Mouse (Mus musculus) ZHBTc4 (cell line): ENCODE data around the gene Adap2.

Source experiments
- DNase-seq: peaks from one replicate; pipeline ENCODE4 v3.0.0-alpha.2; 2011; ENCODE audit warnings: low read depth, low spot score

The Adap2 gene

DNA sequence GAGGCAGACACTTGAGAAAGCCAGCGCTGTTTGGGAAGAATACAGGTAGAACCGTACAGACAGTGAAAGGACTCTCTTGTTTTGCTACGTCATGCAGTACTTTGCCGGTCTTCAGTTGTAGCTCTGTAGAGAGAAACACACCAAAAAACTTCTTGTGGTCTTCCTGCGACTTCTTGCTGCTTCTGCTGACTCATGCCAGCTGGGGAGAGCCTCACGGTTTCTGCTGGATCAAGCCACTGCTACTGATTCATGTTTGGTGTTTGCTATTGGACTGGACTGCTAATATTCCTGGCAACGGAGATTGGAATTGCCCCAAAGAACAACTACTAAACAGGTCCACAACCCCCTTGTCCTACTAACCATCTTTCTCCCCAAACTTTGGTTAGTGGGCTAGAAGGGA is 42.4 kb downstream of the Adap2 start:
- DNase-seq, result no peak

DNA sequence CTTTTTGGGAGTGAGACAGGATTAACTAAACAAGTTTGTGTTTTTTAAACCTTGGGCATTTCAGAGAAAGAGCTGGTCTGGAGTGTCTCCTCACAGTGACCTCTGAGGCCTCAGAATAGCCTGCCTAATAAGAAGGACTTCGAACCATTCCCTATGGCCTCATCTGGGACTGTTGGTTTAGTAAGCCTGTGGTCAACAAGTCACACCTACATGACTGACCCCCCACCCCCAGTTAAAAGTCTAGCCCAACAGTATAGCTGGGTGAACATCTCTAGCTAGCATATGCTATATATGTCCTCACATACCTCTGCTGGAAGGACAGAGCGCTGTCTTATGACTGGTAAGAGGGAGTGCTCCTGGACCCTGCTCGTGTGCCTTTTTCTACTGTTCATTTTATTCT is 45.4 kb downstream of the Adap2 start:
- no peak for DNase-seq

DNA sequence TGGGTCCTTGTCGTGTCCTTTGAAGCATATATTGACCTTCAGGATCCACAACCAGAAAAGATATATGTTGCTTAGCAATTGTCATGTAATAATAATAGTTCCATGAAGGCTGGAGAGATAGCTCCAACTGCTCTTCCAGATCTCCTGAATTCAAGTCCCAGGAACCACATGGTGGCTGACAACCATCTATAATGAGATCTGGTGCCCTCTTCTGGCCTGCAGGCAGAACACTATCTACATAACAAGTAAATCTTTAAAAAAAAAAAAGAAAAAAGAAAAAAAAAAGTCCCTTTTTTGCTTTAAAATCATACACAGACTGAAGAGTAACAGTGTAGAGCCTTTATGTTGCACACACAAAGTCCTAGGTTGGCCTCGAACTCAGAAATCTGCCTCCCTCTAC is 45.9 kb downstream of the Adap2 start:
- DNase-seq, result peak; percentile 48

DNA sequence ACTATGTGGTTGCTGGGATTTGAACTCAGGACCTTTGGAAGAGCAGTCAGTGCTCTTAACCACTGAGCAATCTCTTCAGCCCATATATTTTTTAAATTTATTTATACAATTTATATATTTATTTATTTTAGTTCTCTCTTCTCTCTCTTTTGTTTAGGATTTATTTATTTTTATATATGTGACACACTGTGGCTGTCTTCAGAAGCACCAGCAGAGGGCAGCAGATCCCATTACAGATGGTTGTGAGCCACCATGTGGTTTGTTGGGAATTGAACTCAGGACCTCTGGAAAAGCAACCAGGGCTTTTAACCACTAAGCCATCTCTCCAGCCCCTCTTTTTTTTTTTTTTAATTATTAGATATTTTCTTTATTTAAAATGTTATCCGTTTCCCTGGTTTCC is 46.4 kb downstream of the Adap2 start:
- DNase-seq, result peak; percentile 74

DNA sequence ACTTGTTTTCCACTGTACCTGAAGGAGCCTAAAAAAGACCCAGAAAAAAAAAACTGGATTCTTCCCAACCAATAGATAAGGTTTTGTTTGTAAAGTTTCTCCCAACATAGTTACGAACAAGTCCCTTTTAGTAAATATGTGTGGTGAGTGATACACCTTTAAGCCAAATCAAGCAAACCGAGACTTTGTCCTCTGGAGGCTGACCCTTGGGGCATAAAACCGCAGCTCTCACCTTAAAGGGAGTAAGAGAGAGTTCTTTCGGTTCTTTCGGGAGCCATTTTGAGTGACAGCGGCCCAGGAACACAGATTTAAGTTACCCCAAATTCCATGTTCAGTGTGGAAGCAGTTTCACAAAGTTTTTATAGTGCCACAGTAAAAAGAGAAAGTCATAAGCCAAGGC is 48.4 kb downstream of the Adap2 start:
- no peak for DNase-seq

DNA sequence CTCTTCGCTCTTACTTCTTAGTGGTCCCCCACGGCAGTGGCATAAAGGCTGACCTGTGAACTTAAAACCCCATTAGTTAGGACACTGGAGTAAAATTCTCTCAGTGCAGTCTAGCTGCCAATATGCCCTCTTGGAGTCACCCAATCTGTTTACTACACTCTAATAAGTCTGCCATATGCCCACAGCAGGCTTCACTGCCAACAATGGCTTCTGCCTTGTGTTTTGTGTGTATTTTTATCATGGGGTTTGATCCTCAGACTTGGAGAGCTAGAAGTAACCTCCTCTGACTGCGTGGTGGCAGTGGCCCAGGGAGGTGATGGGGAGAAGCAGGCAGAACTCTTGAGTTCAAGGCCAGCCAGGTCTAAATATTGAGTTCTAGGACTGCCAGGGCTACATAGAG is 50.1 kb downstream of the Adap2 start:
- no peak for DNase-seq

DNA sequence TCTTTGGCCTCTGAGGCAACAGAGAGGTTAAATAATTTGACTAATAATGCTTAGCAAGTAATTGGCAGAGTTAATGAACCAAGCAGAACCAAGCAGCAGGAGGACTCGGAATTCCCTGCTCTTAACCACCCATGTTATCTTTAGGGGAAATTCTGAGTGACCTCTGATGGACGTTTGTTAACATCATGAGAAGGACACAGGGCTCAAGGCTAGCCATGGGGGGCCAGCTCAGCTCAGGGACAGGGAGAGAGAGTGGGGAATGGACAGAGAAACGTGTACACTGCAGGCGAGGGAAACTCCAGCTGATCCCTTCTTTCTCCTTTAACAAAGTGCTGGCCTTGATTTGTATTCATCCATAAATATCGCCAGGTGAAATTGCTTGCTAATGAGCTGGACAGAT is 51.0 kb downstream of the Adap2 start:
- DNase-seq, result no peak

DNA sequence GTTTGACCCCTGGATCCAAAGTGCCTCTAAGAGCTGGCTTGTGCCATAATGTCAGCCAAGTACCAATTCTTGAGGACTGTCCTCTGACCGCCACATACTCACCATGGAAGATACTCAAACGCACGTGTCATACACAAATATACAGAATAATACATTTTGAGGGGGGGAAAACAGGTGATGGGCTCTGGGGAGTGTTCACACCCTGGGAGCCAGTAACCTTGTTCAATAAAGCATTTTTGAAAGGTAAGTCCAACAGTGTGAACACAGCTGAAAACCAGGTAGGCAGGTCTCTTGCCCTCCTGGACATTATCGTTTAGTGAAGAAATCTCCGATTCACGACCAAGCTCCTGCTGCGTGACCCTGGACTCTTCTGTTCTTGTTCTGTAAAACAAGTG is 54.6 kb downstream of the Adap2 start:
- peak; percentile 39 for DNase-seq

DNA sequence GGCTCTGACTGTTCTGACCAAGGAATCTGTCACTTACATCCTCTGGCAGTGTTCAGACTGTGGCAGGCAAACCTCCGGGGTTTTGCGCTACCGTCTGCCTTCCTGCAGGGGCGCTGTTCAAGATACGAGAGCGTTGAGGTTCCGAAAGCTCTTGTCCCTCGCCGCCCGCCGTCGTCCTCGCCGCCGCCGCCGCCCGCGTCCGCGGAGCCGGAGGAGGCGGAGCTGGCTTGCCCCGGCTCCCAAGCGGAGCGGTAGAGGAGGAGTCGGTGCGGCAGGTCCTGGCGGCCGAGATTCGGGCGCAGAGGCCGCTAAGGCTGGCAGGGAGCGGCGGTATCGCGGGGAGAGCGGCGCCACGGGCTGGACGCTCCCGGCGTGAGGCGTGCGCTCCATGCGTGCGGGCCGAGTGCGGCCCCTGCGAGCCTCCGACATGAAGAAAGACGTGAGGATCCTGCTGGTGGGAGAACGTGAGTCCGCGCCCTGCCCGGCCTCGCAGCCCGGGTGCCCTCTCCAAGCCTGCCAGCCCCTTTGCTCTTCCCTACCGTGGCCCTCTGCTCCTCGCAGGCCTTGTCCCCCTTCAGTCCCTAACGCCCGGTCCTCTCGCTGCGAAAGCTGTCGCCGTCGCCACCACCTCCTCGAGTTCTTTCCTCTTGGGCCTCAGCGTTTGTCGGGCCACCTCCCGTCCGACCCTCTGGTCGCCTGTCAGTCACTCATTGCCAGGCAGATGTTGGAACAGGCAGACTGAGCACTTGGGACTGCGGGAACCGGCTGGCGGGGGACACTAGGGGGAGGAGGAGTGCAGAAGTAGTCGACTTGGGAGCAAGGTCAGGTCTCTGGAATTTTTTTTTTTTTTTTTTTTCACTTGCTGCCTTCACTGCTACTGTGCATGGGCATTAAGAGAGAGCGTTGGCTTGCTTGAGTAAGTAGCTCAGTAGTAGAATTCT is 55.2 kb downstream of the Adap2 start, which contains the start of gene Rhot1:
TSS of gene Rhot1 (plus strand) at position 160 of the 941 bp plus-strand sequence.
- peak; percentile 98 for DNase-seq

DNA sequence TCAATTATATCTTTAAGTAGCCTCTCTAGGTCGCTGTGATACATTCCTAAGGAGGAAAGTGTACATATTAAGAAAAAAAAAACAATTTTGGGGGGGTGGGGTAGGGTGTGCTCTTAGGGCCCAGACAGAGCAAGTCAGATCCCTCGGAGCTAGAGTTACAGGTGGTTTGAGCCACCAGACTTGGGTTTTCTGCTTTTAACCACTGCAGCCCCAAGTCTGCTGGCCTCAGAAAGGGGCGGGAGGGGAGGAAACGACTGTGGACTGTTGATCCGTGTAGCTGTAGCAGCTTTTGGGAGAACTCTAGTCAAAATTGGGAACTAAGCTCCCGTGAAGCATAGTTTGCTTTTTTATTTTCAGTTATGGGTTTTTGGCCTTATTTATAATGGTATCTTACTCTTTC is 56.4 kb downstream of the Adap2 start:
- no peak for DNase-seq

DNA sequence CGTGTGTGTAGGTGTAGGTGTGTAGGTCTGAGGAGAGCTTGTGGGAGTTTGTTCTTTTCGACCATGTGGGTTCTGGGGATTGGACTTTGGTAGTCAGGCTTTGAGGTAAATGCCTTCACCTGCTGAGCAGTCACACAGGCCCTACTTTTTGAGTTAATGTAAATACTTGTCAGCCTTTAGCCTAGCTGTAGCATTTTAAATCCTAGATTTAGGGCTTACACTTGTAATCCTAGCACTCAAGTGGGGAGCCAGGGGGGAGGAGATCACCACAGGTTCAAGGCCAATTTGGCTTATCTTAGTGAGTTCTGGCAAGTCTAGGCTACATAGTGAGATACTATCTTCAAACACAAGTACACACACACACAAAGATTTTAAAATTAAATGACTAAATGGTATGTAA is 58.4 kb downstream of the Adap2 start:
- no peak for DNase-seq

DNA sequence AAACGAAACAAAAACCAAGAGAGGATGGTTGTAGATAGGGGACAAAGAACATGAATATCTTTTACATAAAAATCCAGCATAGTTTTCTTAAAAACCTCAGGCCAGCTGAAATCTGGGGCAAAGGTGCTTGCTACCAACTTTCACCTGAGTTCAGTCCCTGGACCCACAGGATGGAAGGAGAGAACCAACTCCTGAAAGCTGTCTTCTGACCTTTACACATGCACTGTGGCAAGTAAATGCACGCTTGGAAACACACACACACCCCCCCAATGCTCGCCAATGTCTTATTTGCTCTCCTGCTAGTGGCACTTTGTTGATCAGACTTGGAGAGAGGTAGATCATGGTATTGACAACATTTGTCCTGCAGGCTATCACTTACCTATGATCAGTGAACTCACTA is 61.4 kb downstream of the Adap2 start:
- DNase-seq, result no peak

DNA sequence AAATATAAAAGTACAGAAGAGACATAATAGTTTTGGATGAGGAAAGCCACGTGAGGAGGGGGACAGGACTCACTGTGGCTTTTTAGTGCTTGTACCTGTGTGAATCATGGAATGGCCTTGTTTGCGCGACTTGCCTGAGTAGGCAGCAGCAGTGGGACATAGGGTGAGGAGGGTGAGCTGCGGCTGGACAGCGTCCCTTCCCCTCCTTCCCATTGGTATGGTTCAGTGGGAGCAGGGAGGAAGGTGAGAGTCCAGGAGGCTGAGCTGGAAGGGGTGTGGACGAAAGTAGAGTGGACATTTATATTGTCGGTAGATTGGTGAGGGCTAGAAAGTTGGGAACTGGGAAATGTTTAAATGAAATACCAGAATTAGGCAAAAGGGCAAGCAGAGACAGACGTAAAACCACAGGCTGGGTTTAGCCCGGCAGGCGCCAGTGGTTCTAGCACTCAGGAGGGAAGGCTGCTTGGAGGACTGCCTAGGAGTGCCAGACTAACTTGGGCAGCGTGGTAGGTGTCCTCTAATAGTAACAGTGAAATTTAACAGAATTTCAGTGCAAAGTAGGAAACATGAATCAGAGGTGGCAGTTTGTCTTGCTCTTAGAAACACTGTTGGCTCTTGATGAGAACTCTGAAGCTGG is 64.9 kb downstream of the Adap2 start:
- no peak for DNase-seq
